Mouse (Mus musculus): ENCODE measurements around the gene Utp11. TPM values are rescaled to one million over a fixed set of nuclear protein-coding genes. Genes with fewer than 3 reads are reported as not detected.

Gene Utp11
- polyA plus RNA-seq, 1 experiment from 2014 or later: 56.7 TPM

DNA sequence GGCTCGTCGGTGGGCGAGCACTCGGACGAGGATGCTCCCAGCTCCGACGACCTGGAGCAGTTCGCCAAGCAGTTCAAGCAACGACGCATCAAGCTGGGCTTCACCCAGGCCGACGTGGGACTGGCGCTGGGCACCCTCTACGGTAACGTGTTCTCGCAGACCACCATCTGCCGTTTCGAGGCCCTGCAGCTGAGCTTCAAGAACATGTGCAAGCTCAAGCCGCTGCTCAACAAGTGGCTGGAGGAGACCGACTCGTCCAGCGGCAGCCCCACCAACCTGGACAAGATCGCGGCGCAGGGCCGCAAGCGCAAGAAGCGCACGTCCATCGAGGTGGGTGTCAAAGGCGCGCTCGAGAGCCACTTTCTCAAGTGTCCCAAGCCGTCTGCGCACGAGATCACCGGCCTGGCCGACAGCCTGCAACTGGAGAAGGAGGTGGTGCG is 35.0 kb downstream of the Utp11 start:
- peak overlapping the region; percentile 42; the same call in 1 of the 2 replicates for H3K27ac ChIP-seq (ENCODE audit: low read depth, low read length)
- no peaks in the 10 kb centered on the region for H3K9me3 ChIP-seq (ENCODE audit: control insufficient read depth, low read length)
- no peaks in the 10 kb centered on the region for H3K36me3 ChIP-seq (ENCODE audit: control insufficient read depth, insufficient read depth, low read length)
- peaks cover 85% of the 10 kb centered on the region for H3K27me3 ChIP-seq (ENCODE audit: control insufficient read depth, insufficient read depth, low read length)
- H3K4me3 ChIP-seq (ENCODE audit: low read depth, low read length): peak overlapping the region; percentile 56
- peaks cover 14% of the 10 kb centered on the region for H3K4me1 ChIP-seq (ENCODE audit: control insufficient read depth, insufficient read depth, low read length)
- peak overlapping the region; percentile 87 for H3K4me2 ChIP-seq (ENCODE audit: low read depth)
- under 1% methylated on average over 38 of the region's 39 CpGs for WGBS
- ATAC-seq (ENCODE audit: insufficient read depth, low FRiP score, low TSS enrichment) (no peak), DNase-seq (ENCODE audit: low spot score) (peak; percentile 65)
- H3K9ac ChIP-seq (ENCODE audit: low read length): peak overlapping the region; percentile 52; the same call in 1 of the 2 replicates

DNA sequence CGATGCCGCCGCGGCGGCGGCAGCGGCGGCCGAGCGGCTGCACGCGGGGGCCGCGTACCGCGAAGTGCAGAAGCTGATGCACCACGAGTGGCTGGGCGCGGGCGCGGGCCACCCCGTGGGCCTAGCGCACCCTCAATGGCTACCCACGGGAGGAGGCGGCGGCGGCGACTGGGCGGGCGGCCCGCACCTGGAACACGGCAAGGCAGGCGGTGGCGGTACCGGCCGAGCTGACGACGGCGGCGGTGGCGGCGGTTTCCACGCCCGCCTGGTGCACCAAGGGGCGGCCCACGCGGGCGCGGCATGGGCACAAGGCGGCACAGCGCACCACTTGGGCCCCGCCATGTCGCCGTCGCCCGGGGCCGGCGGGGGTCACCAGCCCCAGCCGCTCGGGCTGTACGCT is 35.6 kb downstream of the Utp11 start:
- Histone ChIP-seq H3K9me3 (ENCODE audit: control insufficient read depth, low read length) (no peaks in the 10 kb centered on the region), H3K9ac (ENCODE audit: low read length) (peak overlapping the region; percentile 52), H3K4me2 (ENCODE audit: low read depth) (peak overlapping the region; percentile 87), H3K4me1 (ENCODE audit: control insufficient read depth, insufficient read depth, low read length) (peaks cover 20% of the 10 kb centered on the region), H3K27me3 (ENCODE audit: control insufficient read depth, insufficient read depth, low read length) (peaks cover 82% of the 10 kb centered on the region), H3K4me3 (ENCODE audit: low read depth, low read length) (peak overlapping the region; percentile 56), H3K36me3 (ENCODE audit: control insufficient read depth, insufficient read depth, low read length) (no peaks in the 10 kb centered on the region), H3K27ac (ENCODE audit: low read depth, low read length) (peak overlapping the region; percentile 42; the same call in 1 of the 2 replicates)
- ATAC-seq (ENCODE audit: insufficient read depth, low FRiP score, low TSS enrichment): peak; percentile 7; the same call in 1 of the 2 replicates
- under 1% methylated on average over 47 of the region's 61 CpGs for WGBS
- DNase-seq (ENCODE audit: low spot score): no peak

GRCm38 (mm10) chr4:124656854-124657650 is 36.3 kb downstream of the Utp11 start:
- no peaks in the 10 kb centered on the region for H3K36me3 ChIP-seq (ENCODE audit: control insufficient read depth, insufficient read depth, low read length)
- under 1% methylated on average over 63 of the region's 92 CpGs for WGBS
- DNase-seq (ENCODE audit: low spot score) (peak; percentile 93), ATAC-seq (ENCODE audit: insufficient read depth, low FRiP score, low TSS enrichment) (peak; percentile 85)
- no peaks in the 10 kb centered on the region for H3K9me3 ChIP-seq (ENCODE audit: control insufficient read depth, low read length)
- peaks cover 27% of the 10 kb centered on the region for H3K4me1 ChIP-seq (ENCODE audit: control insufficient read depth, insufficient read depth, low read length)
- H3K9ac ChIP-seq (ENCODE audit: low read length): peak overlapping the region; percentile 46
- H3K27me3 ChIP-seq (ENCODE audit: control insufficient read depth, insufficient read depth, low read length): peaks cover 75% of the 10 kb centered on the region
- H3K4me2 ChIP-seq (ENCODE audit: low read depth): peak overlapping the region; percentile 87
- 0 out of 2 replicates have a peak overlapping the region, but pooled peaks have one; percentile 42 for H3K27ac ChIP-seq (ENCODE audit: low read depth, low read length)
- peak overlapping the region; percentile 56 for H3K4me3 ChIP-seq (ENCODE audit: low read depth, low read length)

- H3K27ac ChIP-seq (ENCODE audit: low read depth, low read length): 0 out of 2 replicates have a peak within 1 kb of the TSS, but pooled peaks have one; percentile 42
- H3K36me3 ChIP-seq (ENCODE audit: control insufficient read depth, insufficient read depth, low read length): no peaks in the 10 kb centered on the region
- peak within 1 kb of the TSS; percentile 52 for H3K9ac ChIP-seq (ENCODE audit: low read length)
- H3K4me2 ChIP-seq (ENCODE audit: low read depth): peak within 1 kb of the TSS; percentile 87
- H3K4me1 ChIP-seq (ENCODE audit: control insufficient read depth, insufficient read depth, low read length): peaks cover 27% of the 10 kb centered on the region
- under 1% methylated on average over 15 of the region's 15 CpGs for WGBS
- peaks cover 69% of the 10 kb centered on the region for H3K27me3 ChIP-seq (ENCODE audit: control insufficient read depth, insufficient read depth, low read length)
- H3K9me3 ChIP-seq (ENCODE audit: control insufficient read depth, low read length): no peaks in the 10 kb centered on the region
- H3K4me3 ChIP-seq (ENCODE audit: low read depth, low read length): peak within 1 kb of the TSS; percentile 56
- DNase-seq (ENCODE audit: low spot score) (no peak), ATAC-seq (ENCODE audit: insufficient read depth, low FRiP score, low TSS enrichment) (no peak; the same call in 1 of the 2 replicates)
Observed at GRCm38 (mm10) chr4:124656518-124656853, 36.9 kb downstream of the Utp11 start, which contains the start of gene Pou3f1. Pou3f1 (plus strand) TSS chr4:124656807.

GRCm38 (mm10) chr4:124652886-124653285 is 40.5 kb downstream of the Utp11 start:
- 3% methylated on average over 9 of the region's 9 CpGs for WGBS
- peak overlapping the region; percentile 26; the same call in 1 of the 2 replicates for H3K4me2 ChIP-seq (ENCODE audit: low read depth)
- peak; percentile 73 for DNase-seq (ENCODE audit: low spot score)
- H3K9me3 ChIP-seq (ENCODE audit: control insufficient read depth, low read length): no peaks in the 10 kb centered on the region
- 0 out of 2 replicates have a peak overlapping the region, but pooled peaks have one; percentile 8 for H3K27ac ChIP-seq (ENCODE audit: low read depth, low read length)
- H3K9ac ChIP-seq (ENCODE audit: low read length): no peak overlapping the region
- no peaks in the 10 kb centered on the region for H3K36me3 ChIP-seq (ENCODE audit: control insufficient read depth, insufficient read depth, low read length)
- H3K4me3 ChIP-seq (ENCODE audit: low read depth, low read length): no peak overlapping the region
- H3K4me1 ChIP-seq (ENCODE audit: control insufficient read depth, insufficient read depth, low read length): peaks cover 20% of the 10 kb centered on the region
- peaks cover 40% of the 10 kb centered on the region for H3K27me3 ChIP-seq (ENCODE audit: control insufficient read depth, insufficient read depth, low read length)
- ATAC-seq (ENCODE audit: insufficient read depth, low FRiP score, low TSS enrichment): peak; percentile 45; the same call in 1 of the 2 replicates

DNA sequence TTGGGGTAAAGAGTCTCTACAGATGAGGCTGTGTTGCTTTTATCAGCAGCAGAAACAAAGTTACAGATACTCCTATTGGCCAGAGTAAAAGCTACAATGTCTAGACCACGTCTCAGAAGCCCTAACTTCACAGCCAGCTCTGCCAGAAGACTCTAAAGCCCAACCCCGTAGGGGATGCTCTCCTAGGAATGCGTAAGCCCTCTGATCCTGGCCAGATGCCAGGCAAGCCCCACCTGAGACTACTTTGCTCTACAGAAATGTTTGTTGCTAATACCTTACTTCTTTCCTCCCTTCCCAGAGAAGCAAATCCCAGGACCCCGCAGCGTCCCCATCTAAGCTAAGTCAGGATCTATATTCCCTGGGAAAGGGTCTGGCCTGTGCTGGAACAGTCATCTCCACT is 45.5 kb downstream of the Utp11 start:
- peaks cover 8% of the 10 kb centered on the region for H3K4me1 ChIP-seq (ENCODE audit: control insufficient read depth, insufficient read depth, low read length)
- H3K27ac ChIP-seq (ENCODE audit: low read depth, low read length): no peak overlapping the region
- no peak for ATAC-seq (ENCODE audit: insufficient read depth, low FRiP score, low TSS enrichment)
- no peak overlapping the region for H3K4me2 ChIP-seq (ENCODE audit: low read depth)
- H3K36me3 ChIP-seq (ENCODE audit: control insufficient read depth, insufficient read depth, low read length): no peaks in the 10 kb centered on the region
- no peak for DNase-seq (ENCODE audit: low spot score)
- no peak overlapping the region for H3K9ac ChIP-seq (ENCODE audit: low read length)
- H3K27me3 ChIP-seq (ENCODE audit: control insufficient read depth, insufficient read depth, low read length): 0 out of 2 replicates have a peak, but pooled peaks cover 3% of the 10 kb centered on the region
- H3K4me3 ChIP-seq (ENCODE audit: low read depth, low read length): no peak overlapping the region
- WGBS: 48% methylated on average over 5 of the region's 5 CpGs
- H3K9me3 ChIP-seq (ENCODE audit: control insufficient read depth, low read length): no peaks in the 10 kb centered on the region

DNA sequence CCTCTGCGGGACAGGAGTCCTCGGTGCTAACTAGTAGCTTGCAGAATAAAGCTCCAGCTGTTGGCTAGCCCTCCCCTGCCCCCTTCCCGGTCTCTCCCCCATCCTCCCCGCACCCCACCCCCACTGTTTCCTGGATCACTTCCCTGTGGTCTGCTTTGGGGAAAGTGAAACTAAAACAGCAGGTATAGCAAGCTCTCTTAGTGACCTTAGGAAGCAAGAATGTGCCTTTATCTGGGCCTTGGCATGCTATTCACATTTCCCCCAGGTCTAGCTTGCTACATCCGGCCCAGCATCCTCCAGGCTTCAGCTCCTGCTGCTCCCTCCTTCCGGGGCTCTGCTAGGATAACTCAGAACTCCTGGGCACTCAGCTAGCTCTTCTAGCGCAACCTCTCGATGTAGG is 46.8 kb downstream of the Utp11 start:
- no peaks in the 10 kb centered on the region for H3K9me3 ChIP-seq (ENCODE audit: control insufficient read depth, low read length)
- no peak overlapping the region for H3K4me2 ChIP-seq (ENCODE audit: low read depth)
- no peak for ATAC-seq (ENCODE audit: insufficient read depth, low FRiP score, low TSS enrichment)
- H3K4me1 ChIP-seq (ENCODE audit: control insufficient read depth, insufficient read depth, low read length): no peaks in the 10 kb centered on the region
- 0 out of 2 replicates have a peak, but pooled peaks cover 3% of the 10 kb centered on the region for H3K27me3 ChIP-seq (ENCODE audit: control insufficient read depth, insufficient read depth, low read length)
- DNase-seq (ENCODE audit: low spot score): no peak
- H3K36me3 ChIP-seq (ENCODE audit: control insufficient read depth, insufficient read depth, low read length): no peaks in the 10 kb centered on the region
- no peak overlapping the region for H3K9ac ChIP-seq (ENCODE audit: low read length)
- no peak overlapping the region for H3K27ac ChIP-seq (ENCODE audit: low read depth, low read length)
- no peak overlapping the region for H3K4me3 ChIP-seq (ENCODE audit: low read depth, low read length)
- 19% methylated on average over 8 of the region's 8 CpGs for WGBS

GRCm38 (mm10) chr4:124644974-124645433 is 48.4 kb downstream of the Utp11 start:
- no peak for ATAC-seq (ENCODE audit: insufficient read depth, low FRiP score, low TSS enrichment)
- no peak overlapping the region for H3K4me2 ChIP-seq (ENCODE audit: low read depth)
- H3K9me3 ChIP-seq (ENCODE audit: control insufficient read depth, low read length): no peaks in the 10 kb centered on the region
- H3K36me3 ChIP-seq (ENCODE audit: control insufficient read depth, insufficient read depth, low read length): no peaks in the 10 kb centered on the region
- H3K27ac ChIP-seq (ENCODE audit: low read depth, low read length): no peak overlapping the region
- no peaks in the 10 kb centered on the region for H3K4me1 ChIP-seq (ENCODE audit: control insufficient read depth, insufficient read depth, low read length)
- H3K9ac ChIP-seq (ENCODE audit: low read length): no peak overlapping the region
- 0 out of 2 replicates have a peak, but pooled peaks cover 6% of the 10 kb centered on the region for H3K27me3 ChIP-seq (ENCODE audit: control insufficient read depth, insufficient read depth, low read length)
- H3K4me3 ChIP-seq (ENCODE audit: low read depth, low read length): no peak overlapping the region
- 23% methylated on average over 3 of the region's 3 CpGs for WGBS
- no peak for DNase-seq (ENCODE audit: low spot score)
